In genomic region chr9:40376139-40376541, GRCm38 (mm10) we compare ENCODE assay signal across 9 mouse cellular contexts.
DNase-seq lines count a peak whose midpoint lies in the region; ATAC-seq and TF ChIP-seq lines count a peak whose summit lies in the region.
"Had no signal": no experiment of that assay in that cellular context is flagged by ENCODE, and none has a peak within 500 bp of the region (broad histone marks: within the 10 kb centered on the region; RNA-seq: fewer than 3 reads in every experiment).

No protein-coding gene starts in this region.

- peaks cover 30% of the 10 kb centered on the region for H3K4me1 ChIP-seq in hindbrain, embryonic 15.5 days (replicated peaks)
- H3K4me1 ChIP-seq in lung, postnatal 0 days (ENCODE audit: insufficient read depth, low read depth, low read length), result no peaks in the 10 kb centered on the region

- no peak for TF ChIP-seq EP300 in lung, postnatal 0 days (IDR thresholded peaks at IDR 0.05)

- peak overlapping the region; percentile 38 for H3K4me3 ChIP-seq in hindbrain, embryonic 15.5 days
- H3K4me3 ChIP-seq in lung, postnatal 0 days (ENCODE audit: low read depth, low read length), result no peak overlapping the region
- H3K4me3 ChIP-seq: erythroblast, embryonic 14.5 days had no signal

- H3K9me3 ChIP-seq in hindbrain, embryonic 15.5 days, result no peaks in the 10 kb centered on the region
- H3K9me3 ChIP-seq in lung, postnatal 0 days (ENCODE audit: low read length), result no peaks in the 10 kb centered on the region

- peak overlapping the region; percentile 44 for H3K9ac ChIP-seq in hindbrain, embryonic 15.5 days
- H3K9ac ChIP-seq in lung, postnatal 0 days (replicated peaks; ENCODE audit: low read depth), result no peak overlapping the region

- no peak; the same call in 1 of the 2 replicates for TF ChIP-seq CTCF in lung, postnatal 0 days (IDR thresholded peaks at IDR 0.05)

- no peaks in the 10 kb centered on the region for H3K36me3 ChIP-seq in hindbrain, embryonic 15.5 days
- H3K36me3 ChIP-seq in lung, postnatal 0 days (ENCODE audit: insufficient read depth, low read length), result no peaks in the 10 kb centered on the region

- H3K4me2 ChIP-seq in hindbrain, embryonic 15.5 days, result peak overlapping the region; percentile 60
- H3K4me2 ChIP-seq in lung, postnatal 0 days (replicated peaks; ENCODE audit: low read depth, low read length), result no peak overlapping the region; the same call in 1 of the 2 replicates

- DNase-seq in adrenal gland, postnatal 10 days, result peak; percentile 61
- no peak for DNase-seq in adrenal gland, adult 8-10 months
- peak; percentile 70 for DNase-seq in embryo, embryonic 10.5 days (ENCODE audit: low spot score)
- DNase-seq in layer of hippocampus, postnatal 25 days (ENCODE audit: extremely low spot score in 1 of 2, low spot score in 1 of 2), result peak; percentile 61 to 67
- DNase-seq in lung, postnatal 0 days (ENCODE audit: low spot score), result peak; percentile 22
- DNase-seq in right cerebral cortex, postnatal 25 days, result peak; percentile 79

- 9% methylated on average over 11 of the region's 11 CpGs for WGBS in hindbrain, embryonic 15.5 days
- WGBS in lung, postnatal 0 days, result 26% methylated on average over 11 of the region's 11 CpGs

- peak; percentile 75 for ATAC-seq in hindbrain, embryonic 15.5 days (ENCODE audit: low FRiP score, low read depth)
- ATAC-seq in lung, postnatal 0 days, result no peak
- no peak for ATAC-seq in megakaryocyte-erythroid progenitor cell, adult 5-6 weeks (replicated peaks; ENCODE audit: low FRiP score, low TSS enrichment, poor library complexity, severe bottlenecking)

- peak overlapping the region; percentile 56 for H3K27ac ChIP-seq in hindbrain, embryonic 15.5 days (replicated peaks)
- H3K27ac ChIP-seq in lung, postnatal 0 days (ENCODE audit: low read length), result no peak overlapping the region

- H3K27me3 ChIP-seq in hindbrain, embryonic 15.5 days, result no peaks in the 10 kb centered on the region
- no peaks in the 10 kb centered on the region for H3K27me3 ChIP-seq in lung, postnatal 0 days (replicated peaks; ENCODE audit: insufficient read depth, low read length)
